Mouse (Mus musculus) kidney, adult 18-20 months (tissue): Measurements from ENCODE around the gene Ccn1.

ENCODE experiments used
- DNase-seq: peaks from one replicate; pipeline ENCODE4 v3.0.0; 2021

Ccn1 gene

DNA sequence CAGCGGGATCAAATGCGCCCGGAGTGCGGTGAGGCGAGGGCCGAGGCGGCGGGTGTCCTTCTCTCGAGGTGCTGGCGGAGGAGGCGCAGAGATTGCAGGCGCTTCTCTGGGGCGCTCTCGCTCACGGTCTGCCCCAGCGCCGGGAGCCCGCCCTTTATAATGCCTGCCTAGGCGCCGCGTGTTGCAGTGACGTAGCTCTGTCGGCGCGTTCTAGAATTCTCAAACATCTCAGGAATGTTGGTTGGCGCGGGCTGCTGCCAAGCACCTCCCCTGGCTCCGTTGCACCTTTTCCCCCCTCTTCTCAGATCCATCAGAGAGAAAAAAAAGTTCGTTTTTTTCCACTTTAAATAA lies at the start of gene Ccn1:
Gene Ccn1 (minus strand): TSS at position 130 of the 351 bp plus-strand sequence.
- peak; percentile 92 for DNase-seq

GRCm38 (mm10) chr3:145693361-145693760 lies 43.6 kb upstream of the Ccn1 start:
- no peak for DNase-seq

DNA sequence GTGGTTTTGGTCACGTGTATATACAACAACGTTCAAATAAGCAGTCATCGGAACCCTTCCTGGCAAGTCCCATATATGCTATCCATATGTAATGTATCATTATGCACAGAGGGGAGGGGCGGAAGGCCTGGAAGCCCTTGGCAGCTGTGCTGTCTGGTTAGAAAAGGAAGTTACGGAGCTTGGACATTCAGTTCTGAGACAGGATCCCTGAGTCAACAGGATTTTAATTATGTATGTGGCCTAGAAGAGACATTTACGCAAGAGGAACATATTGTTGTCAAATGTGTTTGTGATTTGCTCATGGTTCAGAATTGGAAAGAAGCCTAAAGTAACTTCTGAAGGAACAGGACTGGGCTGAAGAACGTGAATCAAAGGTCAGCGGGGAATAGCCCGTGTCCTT lies 42.3 kb upstream of the Ccn1 start:
- DNase-seq = peak; percentile 9

DNA sequence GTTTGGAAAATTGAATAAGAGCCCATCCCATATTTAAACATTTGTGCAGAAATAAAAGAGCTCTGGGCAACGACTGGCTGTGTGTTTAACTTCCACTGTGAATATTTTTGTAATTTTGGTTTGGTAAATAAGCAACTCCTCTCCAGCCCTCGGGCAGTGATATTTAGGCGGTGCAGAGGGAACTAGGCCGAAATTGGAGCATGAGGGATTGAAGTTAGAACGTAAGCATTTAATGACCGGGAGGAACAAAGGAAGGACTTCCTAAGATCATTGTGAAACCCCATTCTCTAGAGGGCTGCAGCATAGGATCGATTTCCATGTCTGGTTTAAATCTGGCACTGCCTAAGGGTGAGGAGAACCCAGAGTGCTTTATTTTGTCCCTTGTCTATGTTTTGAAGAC lies 41.6 kb upstream of the Ccn1 start:
- DNase-seq = no peak

GRCm38 (mm10) chr3:145689271-145689670 lies 39.5 kb upstream of the Ccn1 start:
- no peak for DNase-seq

DNA sequence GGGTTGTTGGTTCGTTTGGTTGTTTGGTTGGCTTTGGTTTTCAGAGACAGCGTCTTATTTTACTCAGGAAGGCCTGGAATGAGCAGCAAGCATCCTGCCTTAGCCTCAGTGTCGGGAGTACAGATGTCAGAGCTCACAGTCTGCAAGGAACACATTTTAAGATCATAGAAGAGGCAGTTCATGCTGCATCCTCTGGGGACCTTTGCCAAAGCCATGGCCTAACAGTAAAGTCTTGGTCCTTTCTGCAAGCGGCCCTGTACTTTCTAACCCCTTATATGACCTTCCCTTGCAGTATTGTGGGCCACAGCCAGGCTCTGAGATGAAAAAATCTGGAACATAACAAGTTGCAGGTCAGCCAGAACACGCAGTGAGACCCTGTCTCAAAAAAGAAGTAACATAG lies 38.1 kb upstream of the Ccn1 start:
- no peak for DNase-seq

- no peak for DNase-seq
These were observed 35.0 kb upstream of the Ccn1 start for GRCm38 (mm10) chr3:145684604-145685441.

DNA sequence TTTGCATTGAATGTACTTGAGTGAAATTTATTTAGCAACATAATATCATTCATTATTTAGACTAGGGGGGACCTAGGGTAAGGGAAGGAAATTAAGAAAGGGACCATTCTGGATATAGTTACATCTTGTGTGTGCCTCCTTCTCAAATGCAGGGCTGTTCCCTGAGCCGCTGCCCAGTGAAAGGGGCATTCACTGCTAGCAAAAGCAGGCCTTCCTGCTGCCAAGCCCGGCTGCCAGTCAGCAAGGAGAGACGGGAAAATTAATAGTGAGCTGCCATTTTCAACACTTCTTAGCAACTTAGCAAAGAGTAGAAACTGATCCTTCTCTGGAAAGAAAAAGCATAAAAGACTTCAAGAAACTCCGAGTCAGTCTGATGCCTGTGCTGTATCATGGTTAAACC lies 34.4 kb upstream of the Ccn1 start:
- DNase-seq = no peak

GRCm38 (mm10) chr3:145681348-145681935 lies 31.7 kb upstream of the Ccn1 start:
- peak; percentile 62 for DNase-seq

GRCm38 (mm10) chr3:145680686-145681085 lies 30.9 kb upstream of the Ccn1 start:
- no peak for DNase-seq

DNA sequence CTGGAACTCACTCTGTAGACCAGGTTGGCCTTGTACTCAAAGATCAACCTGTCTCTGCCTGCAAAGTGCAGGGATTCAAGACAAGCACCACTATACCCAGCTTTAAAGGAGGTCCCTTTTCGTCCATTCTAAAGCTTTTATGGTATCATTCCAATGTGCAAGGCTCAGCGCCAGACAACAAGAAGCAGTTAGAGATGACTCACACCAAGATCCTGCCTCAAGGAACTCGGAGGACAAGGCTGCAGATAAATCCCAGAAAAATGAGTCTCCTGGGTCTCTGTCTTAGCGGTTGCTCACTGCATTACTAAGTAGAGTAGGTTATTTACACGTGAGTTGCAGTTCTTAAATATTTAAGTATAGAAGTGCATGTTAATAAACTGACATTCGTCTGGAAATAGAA lies 26.4 kb upstream of the Ccn1 start:
- DNase-seq = no peak

DNA sequence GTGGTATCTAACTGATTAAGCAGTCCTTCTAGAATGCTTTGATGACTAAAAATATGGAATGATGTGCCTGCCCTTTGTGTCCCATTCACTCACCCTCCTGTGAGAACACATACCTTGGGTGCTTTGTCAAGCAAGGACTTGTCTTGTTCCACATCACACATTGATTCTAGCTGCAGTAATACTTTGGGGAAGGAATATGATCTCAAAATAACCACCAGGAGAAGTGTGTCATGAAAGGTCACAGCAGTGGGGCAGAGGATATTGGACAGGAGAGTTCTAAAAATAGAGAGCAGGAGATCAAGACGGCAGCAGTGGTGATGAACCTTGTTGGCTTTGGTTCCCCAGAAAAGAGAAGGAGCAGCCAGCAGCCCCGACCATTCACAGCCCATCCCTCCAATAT lies 25.0 kb upstream of the Ccn1 start:
- no peak for DNase-seq

GRCm38 (mm10) chr3:145666383-145666782 lies 16.6 kb upstream of the Ccn1 start:
- DNase-seq = no peak

DNA sequence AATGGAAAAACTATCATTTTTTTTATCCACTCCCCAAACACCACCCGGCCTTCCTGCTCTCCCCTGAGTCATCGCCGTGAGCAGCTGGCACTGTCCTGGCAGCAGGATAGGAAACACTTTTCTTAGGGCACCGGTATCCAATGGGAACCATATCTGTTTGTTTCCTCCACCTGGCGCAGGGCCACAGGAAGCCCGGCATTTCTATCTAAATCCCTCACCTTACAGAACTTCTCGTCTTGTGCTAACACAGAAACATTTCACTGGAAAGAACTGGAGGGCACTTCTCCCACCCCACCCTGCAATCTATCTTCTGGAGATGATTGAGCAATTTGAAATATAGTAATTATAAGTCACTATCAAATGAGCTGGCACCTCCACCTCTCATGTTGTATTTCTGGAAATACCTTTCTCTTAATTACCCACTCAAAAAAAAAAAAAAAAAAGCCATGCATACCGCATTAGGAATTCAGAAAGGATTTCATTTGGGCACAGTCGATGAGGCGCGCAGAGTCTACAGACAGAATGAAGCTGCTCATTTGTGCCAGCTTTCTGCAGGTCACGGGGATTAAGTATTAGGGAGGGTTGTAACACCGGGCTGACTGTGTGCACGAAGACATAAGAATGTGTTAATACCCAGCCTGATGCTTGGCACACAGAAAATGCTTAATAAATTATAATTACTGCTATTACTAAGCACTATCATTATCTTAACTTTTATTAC lies 7.4 kb upstream of the Ccn1 start:
- no peak for DNase-seq

DNA sequence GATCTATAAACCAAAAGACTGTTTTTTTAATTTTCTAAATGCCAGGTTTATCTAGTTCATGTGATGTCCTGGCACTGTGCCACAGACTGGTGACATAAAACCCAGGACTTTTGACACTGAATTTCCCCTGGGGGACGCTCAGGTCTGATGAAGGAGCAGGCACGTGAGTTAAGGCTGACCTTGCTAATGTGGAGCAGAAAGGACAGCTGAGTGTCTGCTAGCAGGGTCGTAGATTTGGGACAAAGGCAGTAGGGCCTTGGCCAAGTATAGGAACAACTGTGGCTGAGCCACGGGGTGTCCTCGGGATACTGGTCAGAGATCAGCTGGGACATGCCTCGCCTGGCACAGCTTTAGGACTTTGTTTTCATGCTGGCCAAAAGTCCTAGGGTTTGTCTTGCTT lies 5.2 kb upstream of the Ccn1 start:
- DNase-seq = no peak

GRCm38 (mm10) chr3:145654028-145654427 lies 4.2 kb upstream of the Ccn1 start:
- DNase-seq = no peak

- DNase-seq = peak; percentile 71
These were observed 3.6 kb upstream of the Ccn1 start for GRCm38 (mm10) chr3:145653191-145653940.

- peak; percentile 36 for DNase-seq
These were observed 2.7 kb upstream of the Ccn1 start for GRCm38 (mm10) chr3:145652322-145653131.

GRCm38 (mm10) chr3:145651978-145652321 lies 2.2 kb upstream of the Ccn1 start:
- no peak for DNase-seq

- no peak for DNase-seq
These were observed 1.5 kb upstream of the Ccn1 start for GRCm38 (mm10) chr3:145651029-145651977.

- DNase-seq = peak; percentile 73
These were observed 674 bp upstream of the Ccn1 start for GRCm38 (mm10) chr3:145650298-145651011.
